Mouse (Mus musculus): ENCODE data around the gene Cep57. TPM values are rescaled to one million over a fixed set of nuclear protein-coding genes. Genes with fewer than 3 reads are reported as not detected.

Gene Cep57
- total and polyA plus RNA-seq, 2 experiments from 2014 or later: 26.2 to 38.9 TPM

GRCm38 (mm10) chr9:13766570-13766969 is 60.3 kb downstream of the Cep57 start:
- Histone ChIP-seq H3K4me1 (ENCODE audit: insufficient read depth, low read length) (no peaks in the 10 kb centered on the region), H3K36me3 (ENCODE audit: insufficient read depth, low read length) (no peaks in the 10 kb centered on the region), H3K27ac (no peak overlapping the region), H3K4me3 (ENCODE audit: low read length) (no peak overlapping the region), H3K27me3 (ENCODE audit: insufficient read depth, low read length) (no peaks in the 10 kb centered on the region), H3K4me2 (ENCODE audit: low read depth, low read length) (no peak overlapping the region), H3K9me3 (ENCODE audit: low read length) (no peaks in the 10 kb centered on the region), H3K9ac (replicated peaks; ENCODE audit: low read length) (no peak overlapping the region)
- ATAC-seq: no peak
- no peak for DNase-seq (ENCODE audit: low spot score)
- no peak for TF ChIP-seq CTCF (IDR thresholded peaks at IDR 0.05; ENCODE audit: low read depth)
- 91% methylated on average over 7 of the region's 7 CpGs for WGBS

GRCm38 (mm10) chr9:13765624-13766023 is 61.3 kb downstream of the Cep57 start:
- DNase-seq (ENCODE audit: low spot score): no peak
- H3K9ac ChIP-seq (replicated peaks; ENCODE audit: low read length): no peak overlapping the region
- WGBS: 61% methylated on average over 2 of the region's 2 CpGs

GRCm38 (mm10) chr9:13760430-13760829 is 66.5 kb downstream of the Cep57 start:
- no peaks in the 10 kb centered on the region for H3K36me3 ChIP-seq (ENCODE audit: insufficient read depth, low read length)
- no peak for DNase-seq (ENCODE audit: low spot score)
- no peaks in the 10 kb centered on the region for H3K9me3 ChIP-seq (ENCODE audit: low read length)
- H3K9ac ChIP-seq (replicated peaks; ENCODE audit: low read length): no peak overlapping the region
- H3K27ac ChIP-seq: no peak overlapping the region
- 95% methylated on average over 3 of the region's 3 CpGs for whole genome bisulfite sequencing
- no peak for ATAC-seq
- H3K4me1 ChIP-seq (ENCODE audit: insufficient read depth, low read length): no peaks in the 10 kb centered on the region
- H3K27me3 ChIP-seq (ENCODE audit: insufficient read depth, low read length): no peaks in the 10 kb centered on the region
- no peak overlapping the region for H3K4me2 ChIP-seq (ENCODE audit: low read depth, low read length)
- no peak overlapping the region for H3K4me3 ChIP-seq (ENCODE audit: low read length)
- TF ChIP-seq CTCF (IDR thresholded peaks at IDR 0.05; ENCODE audit: low read depth): no peak

More at GRCm38 (mm10) chr9:13765624-13766023, 61.3 kb downstream of the Cep57 start:
- H3K36me3 ChIP-seq (ENCODE audit: insufficient read depth, low read length): no peaks in the 10 kb centered on the region
- no peak for TF ChIP-seq CTCF (IDR thresholded peaks at IDR 0.05; ENCODE audit: low read depth)
- H3K4me3 ChIP-seq (ENCODE audit: low read length): no peak overlapping the region
- no peak overlapping the region; the same call in 1 of the 2 replicates for H3K4me2 ChIP-seq (ENCODE audit: low read depth, low read length)
- H3K27me3 ChIP-seq (ENCODE audit: insufficient read depth, low read length): no peaks in the 10 kb centered on the region
- no peaks in the 10 kb centered on the region for H3K9me3 ChIP-seq (ENCODE audit: low read length)
- ATAC-seq: 0 out of 2 replicates have a peak, but pooled peaks have one; percentile 61
- peak overlapping the region; percentile 51 for H3K27ac ChIP-seq
- no peaks in the 10 kb centered on the region for H3K4me1 ChIP-seq (ENCODE audit: insufficient read depth, low read length)

Other genes with a start within 250 kb of the Cep57 start
- 36.9 and 40.8 TPM in 2 replicates for gene Mtmr2, start 78.7 kb downstream of the Cep57 start, total RNA-seq (2014; rRNA removed)
- 53.6 and 53.8 TPM in 2 replicates for gene Mtmr2, start 78.7 kb downstream of the Cep57 start, polyA plus RNA-seq (2015; fragmentation: Nextera tagmentation; extraction: Ambion mirVana)
- gene Fam76b, start 609 bp upstream of the Cep57 start, total RNA-seq (2014; rRNA removed): 21.5 and 23.1 TPM in 2 replicates
- gene Fam76b, start 609 bp upstream of the Cep57 start, polyA plus RNA-seq (2015; fragmentation: Nextera tagmentation; extraction: Ambion mirVana): 13.9 and 16.3 TPM in 2 replicates